Mouse (Mus musculus): ENCODE data around the gene Trim8.

DNA sequence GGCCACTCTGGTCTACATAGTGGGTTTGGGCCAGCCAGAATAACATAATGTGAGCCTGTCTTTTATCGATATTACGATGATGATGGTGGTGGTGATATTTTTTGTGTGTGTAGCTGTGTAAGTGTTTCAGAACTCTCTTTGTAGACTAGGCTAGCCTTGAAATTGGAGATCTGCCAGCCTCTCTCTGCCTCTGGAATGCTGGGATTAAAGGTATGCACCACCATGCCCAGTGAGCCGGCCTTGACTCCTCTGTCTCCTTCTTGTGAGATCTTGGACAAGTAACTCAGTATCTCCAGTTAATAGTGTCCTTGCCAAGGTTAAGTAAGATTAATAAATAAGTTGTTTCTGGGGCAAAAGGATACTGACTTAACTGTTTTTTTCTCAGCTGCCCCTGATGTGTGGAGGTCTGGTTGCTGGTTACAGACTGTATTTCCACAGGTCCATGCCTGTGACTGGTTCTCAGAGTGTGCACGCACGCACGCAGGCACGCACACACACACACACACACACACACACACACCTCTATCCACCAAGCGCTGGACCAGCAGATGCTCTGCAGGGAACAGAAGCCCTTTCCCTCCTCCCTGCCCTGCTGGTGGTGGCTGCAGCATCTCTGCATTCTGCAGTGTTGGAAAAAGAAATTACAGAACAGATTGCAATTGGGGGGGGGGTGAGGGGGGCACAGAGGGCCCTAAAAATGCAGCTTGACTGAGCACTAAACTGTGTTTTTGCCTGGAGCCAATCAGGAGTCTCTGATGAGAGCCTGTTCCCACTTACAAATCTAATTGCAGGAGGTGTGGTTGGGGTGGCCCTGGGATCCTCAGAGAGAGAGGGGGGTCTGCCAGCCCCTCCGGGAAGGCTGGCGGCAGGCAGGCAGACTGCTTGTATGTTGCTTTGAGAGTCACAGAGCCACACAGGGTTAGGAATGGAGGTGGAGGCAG lies 24.5 kb downstream of the Trim8 start:
- TF ChIP-seq CHD2 (IDR thresholded peaks at IDR 0.05; ENCODE audit: low read length): no peak
- TF ChIP-seq POLR2A (IDR thresholded peaks at IDR 0.05; ENCODE audit: low read depth, low read length): no peak
